Mouse (Mus musculus) embryo, embryonic 11 days (tissue): ENCODE data around the gene Rhox4f.
"Not testable (repeated sequence)": the region's sequence is repeated elsewhere in the genome, so short reads cannot be mapped to it uniquely, and the experiment has no call there.

ENCODE experiments used
- DNase-seq: peaks from one replicate; pipeline ENCODE4 v3.0.0-alpha.2; 2015

The Rhox4f gene

GRCm38 (mm10) chrX:37607604-37608003, at the start of gene Rhox4f:
TSS of gene Rhox4f (minus strand) at chrX:37607704.
- DNase-seq: not testable (repeated sequence)

GRCm38 (mm10) chrX:37651227-37651626, 43.7 kb upstream of the Rhox4f start, which contains the start of gene Rhox4g:
TSS of gene Rhox4g (minus strand) at chrX:37651327.
- DNase-seq: not testable (repeated sequence)

- not testable (repeated sequence) for DNase-seq
These were observed 35.9 kb upstream of the Rhox4f start, which contains the start of gene Rhox2g for GRCm38 (mm10) chrX:37643370-37643769. TSS of gene Rhox2g (minus strand) at chrX:37643470.

- DNase-seq: not testable (repeated sequence)
These were observed 21.0 kb upstream of the Rhox4f start, which contains the start of gene Rhox3g for GRCm38 (mm10) chrX:37628512-37628911. TSS of gene Rhox3g (minus strand) at chrX:37628612.

- not testable (repeated sequence) for DNase-seq
These were observed 26.8 kb downstream of the Rhox4f start, which contains the start of gene Rhox3f for GRCm38 (mm10) chrX:37580692-37581091. TSS of gene Rhox3f (plus strand) at chrX:37580992.

- peak; percentile 0 for DNase-seq
These were observed 34.9 kb downstream of the Rhox4f start for GRCm38 (mm10) chrX:37572638-37573037.

GRCm38 (mm10) chrX:37571105-37571504, 36.4 kb downstream of the Rhox4f start, which contains the start of gene Rhox2f:
TSS of gene Rhox2f (plus strand) at chrX:37571405.
- not testable (repeated sequence) for DNase-seq

- DNase-seq: not testable (repeated sequence)
These were observed 50.4 kb downstream of the Rhox4f start, which contains the start of gene Rhox4e for GRCm38 (mm10) chrX:37557112-37557511. TSS of gene Rhox4e (plus strand) at chrX:37557412.
